In genomic region chr2:158672829-158673228, GRCm38 (mm10) we compare ENCODE assay signal across 9 mouse cellular contexts. TPM values are rescaled to one million over a fixed set of nuclear protein-coding genes. Genes with fewer than 3 reads are reported as not detected.
DNase-seq lines count a peak whose midpoint lies in the region; ATAC-seq lines count a peak whose summit lies in the region.
"Had no signal": no experiment of that assay in that cellular context is flagged by ENCODE, and none has a peak within 500 bp of the region (broad histone marks: within the 10 kb centered on the region; RNA-seq: fewer than 3 reads in every experiment).

No protein-coding gene starts in this region.

- intact Hi-C loops in heart, postnatal 14 days (cut with DNase I): loop anchor here (2.0 kb wide), 1 partner anchor 14 kb away; no protein-coding TSS in a partner anchor
- intact Hi-C loops in left cerebral cortex, postnatal 14 days (cut with DNase I): no loop called here

- peak; percentile 77 for DNase-seq in retina, postnatal 1 day
- no peak for DNase-seq in retina, embryonic 14.5 days (ENCODE audit: low spot score)
- peak; percentile 88 for DNase-seq in embryonic facial prominence, embryonic 14.5 days (ENCODE audit: low spot score)
- peak; percentile 65 to 66 for DNase-seq in heart, postnatal 14 days
- peak; percentile 82 to 91 for DNase-seq in kidney, postnatal 36 days
- no peak for DNase-seq in urinary bladder, postnatal 14 days (ENCODE audit: low spot score)
- no peak for DNase-seq in left cerebral cortex, postnatal 14 days (ENCODE audit: low spot score in 2 of 2)

- 12% methylated on average over 6 of the region's 6 CpGs for WGBS in embryonic facial prominence, embryonic 14.5 days
- 11% methylated on average over 6 of the region's 6 CpGs for WGBS in neural tube, embryonic 12.5 days

- peak; percentile 64 for ATAC-seq in embryonic facial prominence, embryonic 14.5 days (ENCODE audit: low read depth)
- ATAC-seq in neural tube, embryonic 12.5 days (ENCODE audit: low FRiP score, low read depth): peak; percentile 39; the same call in 1 of the 2 replicates

- H3K27ac ChIP-seq in embryonic facial prominence, embryonic 14.5 days (replicated peaks; ENCODE audit: low read depth, low read length): no peak overlapping the region; the same call in 1 of the 2 replicates
- H3K27ac ChIP-seq in neural tube, embryonic 12.5 days: no peak overlapping the region

- no peaks in the 10 kb centered on the region for H3K9me3 ChIP-seq in embryonic facial prominence, embryonic 14.5 days (ENCODE audit: control insufficient read depth, low read length)
- H3K9me3 ChIP-seq in neural tube, embryonic 12.5 days: no peaks in the 10 kb centered on the region

- no peak overlapping the region for H3K4me3 ChIP-seq in embryonic facial prominence, embryonic 14.5 days (ENCODE audit: low read depth, low read length)
- H3K4me3 ChIP-seq in neural tube, embryonic 12.5 days: no peak overlapping the region
- H3K4me3 ChIP-seq: megakaryocyte, embryonic 14.5 days had no signal

- H3K36me3 ChIP-seq in embryonic facial prominence, embryonic 14.5 days (ENCODE audit: control insufficient read depth, insufficient read depth, low read length): no peaks in the 10 kb centered on the region
- H3K36me3 ChIP-seq in neural tube, embryonic 12.5 days: no peaks in the 10 kb centered on the region

- no peak overlapping the region for H3K9ac ChIP-seq in embryonic facial prominence, embryonic 14.5 days (ENCODE audit: low read depth, low read length)
- no peak overlapping the region for H3K9ac ChIP-seq in neural tube, embryonic 12.5 days

- 0 out of 2 replicates have a peak overlapping the region, but pooled peaks have one; percentile 10 for H3K4me2 ChIP-seq in embryonic facial prominence, embryonic 14.5 days (ENCODE audit: low read depth, low read length)
- H3K4me2 ChIP-seq in neural tube, embryonic 12.5 days (replicated peaks): no peak overlapping the region

- H3K4me1 ChIP-seq in embryonic facial prominence, embryonic 14.5 days (ENCODE audit: control insufficient read depth, insufficient read depth, low read length): peaks cover 13% of the 10 kb centered on the region
- H3K4me1 ChIP-seq in neural tube, embryonic 12.5 days: peaks cover 21% of the 10 kb centered on the region

- H3K27me3 ChIP-seq in embryonic facial prominence, embryonic 14.5 days (replicated peaks; ENCODE audit: control insufficient read depth, insufficient read depth, low read length): peaks cover 27% of the 10 kb centered on the region
- peaks cover 20% of the 10 kb centered on the region for H3K27me3 ChIP-seq in neural tube, embryonic 12.5 days (replicated peaks)

RNA-seq across cellular contexts. Expression of gene Ppp1r16b, which starts 7.6 kb away (rescaled TPM):
- polyA plus RNA-seq in embryonic facial prominence, embryonic 14.5 days (2014; fragmentation: Nextera tagmentation; extraction: Ambion mirVana): 4.3 and 4.7 TPM in 2 replicates
- 10 to 100 TPM; 17.0 to 20.2 TPM for total RNA-seq in heart, postnatal 14 days (2021)
- 4.2 and 4.5 TPM in 2 replicates for polyA plus RNA-seq in neural tube, embryonic 12.5 days (2016; fragmentation: Nextera tagmentation; extraction: Ambion mirVana)
- total RNA-seq in left cerebral cortex, postnatal 14 days (2021): 10 to 100 TPM; 74.2 to 76.5 TPM

RNA-seq across cellular contexts. Expression of gene Actr5, which starts 48.1 kb away (rescaled TPM):
- 10.6 and 13.0 TPM in 2 replicates for polyA plus RNA-seq in embryonic facial prominence, embryonic 14.5 days (2014; fragmentation: Nextera tagmentation; extraction: Ambion mirVana)
- total RNA-seq in heart, postnatal 14 days (2021): 1 to 10 TPM; 6.9 to 8.9 TPM
- polyA plus RNA-seq in neural tube, embryonic 12.5 days (2016; fragmentation: Nextera tagmentation; extraction: Ambion mirVana): 20.3 and 20.5 TPM in 2 replicates
- 10 to 100 TPM in 1 of 2 experiments, 1 to 10 TPM in 1; 9.1 to 10.1 TPM for total RNA-seq in left cerebral cortex, postnatal 14 days (2021)

Comparison
In these comparisons a context has a peak if more than half of its experiments do, and no peak if none do; other contexts are left out.
1. DNase-seq: peak in retina, postnatal 1 day (single experiment), embryonic facial prominence, embryonic 14.5 days (single experiment), heart, postnatal 14 days (2 of 2) and kidney, postnatal 36 days (2 of 2); none in retina, embryonic 14.5 days (single experiment), urinary bladder, postnatal 14 days (single experiment) and left cerebral cortex, postnatal 14 days (0 of 2).